Comparison of ENCODE assay signal across 25 mouse cellular contexts in the genomic region with DNA sequence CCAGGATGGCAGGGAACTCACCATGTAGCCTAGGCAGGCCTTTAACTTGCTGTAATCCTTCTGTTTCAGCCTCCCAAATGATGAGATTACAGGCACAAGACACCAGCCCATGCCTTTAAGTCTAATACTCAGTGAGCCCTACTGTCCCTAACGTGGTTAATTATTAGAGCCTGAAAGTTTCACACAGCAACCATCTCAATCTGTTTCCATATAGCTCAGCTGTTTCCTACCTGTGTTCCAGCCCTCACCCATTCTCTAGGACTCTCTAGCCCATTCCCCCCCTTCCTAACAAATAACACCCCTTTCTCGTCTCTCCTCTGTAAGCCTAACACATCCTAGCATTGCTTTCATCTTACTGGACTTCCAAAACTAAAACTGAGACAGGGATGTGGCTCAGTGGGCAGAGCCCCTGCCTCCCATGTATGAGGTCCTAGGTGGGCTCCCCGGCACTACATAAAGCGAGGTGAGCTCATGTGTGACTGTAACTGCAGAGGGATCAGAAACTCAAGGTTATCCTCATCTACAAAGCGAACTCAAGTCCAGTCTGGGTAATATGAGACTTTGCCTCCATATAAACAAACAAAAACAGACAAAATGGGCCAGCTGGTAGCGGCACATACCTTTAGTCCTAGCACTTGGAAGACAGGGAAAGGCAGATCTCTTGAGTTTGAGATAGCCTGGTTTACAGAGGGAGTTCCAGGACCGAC.
DNase-seq lines count a peak whose midpoint lies in the region; ATAC-seq and TF ChIP-seq lines count a peak whose summit lies in the region.
"Had no signal": no experiment of that assay in that cellular context is flagged by ENCODE, and none has a peak within 500 bp of the region (broad histone marks: within the 10 kb centered on the region; RNA-seq: fewer than 3 reads in every experiment).

No protein-coding gene starts in this region.

- H3K4me3 ChIP-seq in embryonic facial prominence, embryonic 15.5 days (replicated peaks): no peak overlapping the region
- no peak overlapping the region for H3K4me3 ChIP-seq in embryonic facial prominence, embryonic 10.5 days
- H3K4me3 ChIP-seq in kidney, adult 2 months (ENCODE audit: insufficient read depth, low read depth, low read length): no peak overlapping the region
- no peak overlapping the region for H3K4me3 ChIP-seq in kidney, embryonic 15.5 days (replicated peaks)
- no peak overlapping the region for H3K4me3 ChIP-seq in kidney, postnatal 0 days (replicated peaks; ENCODE audit: low read depth, low read length)
- H3K4me3 ChIP-seq: embryonic facial prominence, embryonic 12.5 days; erythroblast, embryonic 14.5 days; forebrain, embryonic 12.5 days; forebrain, embryonic 15.5 days; heart, adult 2 months; heart, embryonic 10.5 days; heart, embryonic 13.5 days; hindbrain, embryonic 12.5 days; hindbrain, embryonic 15.5 days had no signal

- no peak for DNase-seq in embryonic facial prominence, embryonic 10.5 days (ENCODE audit: low spot score)
- DNase-seq in kidney, adult 2 months: peak; percentile 20
- no peak for DNase-seq in kidney, postnatal 14 days
- DNase-seq in kidney, adult 8-10 months: no peak
- DNase-seq in kidney, postnatal 0 days (ENCODE audit: low spot score): peak; percentile 19
- no peak for DNase-seq in cerebellum, adult 18-20 months
- DNase-seq: adrenal gland, adult 8-10 months; adrenal gland, postnatal 25 days; cerebellum, adult 11-12 months; cerebellum, adult 9-10 months; cerebellum, postnatal 14 days; gastrocnemius, postnatal 25 days; heart, adult 2 months; heart, postnatal 14 days had no signal

- no peak overlapping the region for H3K9ac ChIP-seq in embryonic facial prominence, embryonic 15.5 days
- no peak overlapping the region for H3K9ac ChIP-seq in kidney, embryonic 15.5 days
- H3K9ac ChIP-seq in kidney, postnatal 0 days (ENCODE audit: low read depth, low read length): no peak overlapping the region
- H3K9ac ChIP-seq: embryonic facial prominence, embryonic 12.5 days; forebrain, embryonic 12.5 days; forebrain, embryonic 15.5 days; heart, embryonic 13.5 days; hindbrain, embryonic 12.5 days; hindbrain, embryonic 15.5 days had no signal

- H3K4me1 ChIP-seq in embryonic facial prominence, embryonic 15.5 days: no peaks in the 10 kb centered on the region; the same call in 1 of the 2 replicates
- H3K4me1 ChIP-seq in embryonic facial prominence, embryonic 10.5 days: no peaks in the 10 kb centered on the region
- H3K4me1 ChIP-seq in kidney, adult 2 months (ENCODE audit: control insufficient read depth, insufficient read depth, low read length): peaks cover 15% of the 10 kb centered on the region
- 0 out of 2 replicates have a peak, but pooled peaks cover 4% of the 10 kb centered on the region for H3K4me1 ChIP-seq in kidney, embryonic 15.5 days
- peaks cover 5% of the 10 kb centered on the region; the same call in 1 of the 2 replicates for H3K4me1 ChIP-seq in kidney, postnatal 0 days (replicated peaks; ENCODE audit: insufficient read depth, low read length)
- H3K4me1 ChIP-seq: embryonic facial prominence, embryonic 12.5 days; forebrain, embryonic 12.5 days; forebrain, embryonic 15.5 days; heart, embryonic 10.5 days; heart, embryonic 13.5 days; hindbrain, embryonic 12.5 days; hindbrain, embryonic 15.5 days had no signal

- TF ChIP-seq CTCF in kidney, adult 2 months (conservative IDR thresholded peaks at IDR 0.05; ENCODE audit: insufficient read depth, insufficient read length, low read depth, low read length): no peak
- TF ChIP-seq CTCF in kidney, postnatal 0 days (IDR thresholded peaks at IDR 0.05; ENCODE audit: low read depth): no peak

- H3K27me3 ChIP-seq in embryonic facial prominence, embryonic 15.5 days: no peaks in the 10 kb centered on the region
- no peaks in the 10 kb centered on the region for H3K27me3 ChIP-seq in embryonic facial prominence, embryonic 10.5 days (replicated peaks; ENCODE audit: low read depth, poor library complexity, severe bottlenecking)
- H3K27me3 ChIP-seq in kidney, adult 2 months (replicated peaks; ENCODE audit: control insufficient read depth, insufficient read depth, low read length): no peaks in the 10 kb centered on the region
- H3K27me3 ChIP-seq in kidney, embryonic 15.5 days: no peaks in the 10 kb centered on the region
- no peaks in the 10 kb centered on the region for H3K27me3 ChIP-seq in kidney, postnatal 0 days (ENCODE audit: insufficient read depth, low read length)
- H3K27me3 ChIP-seq: embryonic facial prominence, embryonic 12.5 days; forebrain, embryonic 12.5 days; forebrain, embryonic 15.5 days; heart, embryonic 13.5 days; hindbrain, embryonic 12.5 days; hindbrain, embryonic 15.5 days had no signal

- no peaks in the 10 kb centered on the region for H3K36me3 ChIP-seq in embryonic facial prominence, embryonic 15.5 days
- 0 out of 2 replicates have a peak, but pooled peaks cover 3% of the 10 kb centered on the region for H3K36me3 ChIP-seq in embryonic facial prominence, embryonic 10.5 days (replicated peaks)
- no peaks in the 10 kb centered on the region for H3K36me3 ChIP-seq in kidney, adult 2 months (ENCODE audit: control insufficient read depth, insufficient read depth, low read length)
- no peaks in the 10 kb centered on the region for H3K36me3 ChIP-seq in kidney, embryonic 15.5 days
- H3K36me3 ChIP-seq in kidney, postnatal 0 days (ENCODE audit: insufficient read depth, low read length): no peaks in the 10 kb centered on the region
- H3K36me3 ChIP-seq: embryonic facial prominence, embryonic 12.5 days; forebrain, embryonic 12.5 days; forebrain, embryonic 15.5 days; heart, embryonic 10.5 days; heart, embryonic 13.5 days; hindbrain, embryonic 12.5 days; hindbrain, embryonic 15.5 days had no signal

- H3K9me3 ChIP-seq in embryonic facial prominence, embryonic 15.5 days (replicated peaks): no peaks in the 10 kb centered on the region
- H3K9me3 ChIP-seq in embryonic facial prominence, embryonic 10.5 days: no peaks in the 10 kb centered on the region
- no peaks in the 10 kb centered on the region for H3K9me3 ChIP-seq in kidney, embryonic 15.5 days (replicated peaks)
- H3K9me3 ChIP-seq in kidney, postnatal 0 days (replicated peaks; ENCODE audit: low read length): no peaks in the 10 kb centered on the region
- H3K9me3 ChIP-seq: embryonic facial prominence, embryonic 12.5 days; forebrain, embryonic 12.5 days; forebrain, embryonic 15.5 days; heart, embryonic 10.5 days; heart, embryonic 13.5 days; hindbrain, embryonic 12.5 days; hindbrain, embryonic 15.5 days had no signal

- 0 out of 2 replicates have a peak overlapping the region, but pooled peaks have one; percentile 34 for H3K27ac ChIP-seq in embryonic facial prominence, embryonic 15.5 days (replicated peaks)
- no peak overlapping the region for H3K27ac ChIP-seq in embryonic facial prominence, embryonic 10.5 days (replicated peaks)
- H3K27ac ChIP-seq in kidney, adult 2 months (ENCODE audit: insufficient read depth, low read depth, low read length): peak overlapping the region; percentile 49
- peak overlapping the region; percentile 6; the same call in 1 of the 2 replicates for H3K27ac ChIP-seq in kidney, embryonic 15.5 days
- peak overlapping the region; percentile 47; the same call in 1 of the 2 replicates for H3K27ac ChIP-seq in kidney, postnatal 0 days
- H3K27ac ChIP-seq: embryonic facial prominence, embryonic 12.5 days; forebrain, embryonic 12.5 days; forebrain, embryonic 15.5 days; heart, adult 2 months; heart, embryonic 10.5 days; heart, embryonic 13.5 days; hindbrain, embryonic 12.5 days; hindbrain, embryonic 15.5 days had no signal

- TF ChIP-seq POLR2A in kidney, adult 2 months (IDR thresholded peaks at IDR 0.05; ENCODE audit: low read depth, low read length): no peak

- WGBS in embryonic facial prominence, embryonic 15.5 days: 79% methylated on average over 7 of the region's 7 CpGs
- WGBS in embryonic facial prominence, embryonic 10.5 days: 78% methylated on average over 7 of the region's 7 CpGs
- 58% methylated on average over 7 of the region's 7 CpGs for WGBS in kidney, adult 2 months
- 61% methylated on average over 7 of the region's 7 CpGs for WGBS in kidney, embryonic 15.5 days
- 52% methylated on average over 7 of the region's 7 CpGs for WGBS in kidney, postnatal 0 days

- no peak for ATAC-seq in embryonic facial prominence, embryonic 15.5 days (ENCODE audit: insufficient number of reproducible peaks, low FRiP score, low TSS enrichment, low read depth)
- ATAC-seq in kidney, embryonic 15.5 days (replicated peaks; ENCODE audit: low FRiP score): peak; percentile 52
- ATAC-seq in kidney, postnatal 0 days (replicated peaks; ENCODE audit: low FRiP score, low read depth): peak; percentile 54; the same call in 1 of the 2 replicates
- ATAC-seq: activated CD4-positive, CD25-positive, alpha-beta regulatory T cell, adult 4 months; forebrain, embryonic 15.5 days had no signal

- H3K4me2 ChIP-seq in embryonic facial prominence, embryonic 15.5 days (replicated peaks): no peak overlapping the region
- H3K4me2 ChIP-seq in kidney, embryonic 15.5 days: no peak overlapping the region
- no peak overlapping the region for H3K4me2 ChIP-seq in kidney, postnatal 0 days (ENCODE audit: low read length)
- H3K4me2 ChIP-seq: embryonic facial prominence, embryonic 12.5 days; forebrain, embryonic 12.5 days; forebrain, embryonic 15.5 days; heart, embryonic 13.5 days; hindbrain, embryonic 12.5 days; hindbrain, embryonic 15.5 days had no signal

Comparison
In these comparisons a context has a peak if more than half of its experiments do, and no peak if none do; other contexts are left out.
1. DNase-seq: peak in kidney, adult 2 months (single experiment) and kidney, postnatal 0 days (single experiment); none in embryonic facial prominence, embryonic 10.5 days (single experiment), kidney, postnatal 14 days (single experiment), kidney, adult 8-10 months (0 of 2) and cerebellum, adult 18-20 months (0 of 2).